Comparison of ENCODE assay signal across 13 mouse cellular contexts in genomic region chr2:171812701-171813100, GRCm38 (mm10).
"Had no signal": no experiment of that assay in that cellular context is flagged by ENCODE, and none has a peak within 500 bp of the region (broad histone marks: within the 10 kb centered on the region; RNA-seq: fewer than 3 reads in every experiment).

No protein-coding gene starts in this region.

- H3K4me3 ChIP-seq: limb, embryonic 10.5 days; liver, embryonic 15.5 days; neural tube, embryonic 12.5 days had no signal

- H3K4me1 ChIP-seq: liver, embryonic 15.5 days had no signal

- H3K36me3 ChIP-seq: limb, embryonic 10.5 days; liver, embryonic 15.5 days; neural tube, embryonic 12.5 days had no signal

- H3K27ac ChIP-seq: limb, embryonic 10.5 days; liver, embryonic 15.5 days; neural tube, embryonic 12.5 days had no signal

- ATAC-seq: lung, postnatal 0 days had no signal

- DNase-seq: kidney, postnatal 25 days; lung, adult 2 months; lung, postnatal 36 days; midbrain, embryonic 14.5 days; right cerebral cortex, postnatal 4 days; spleen, adult 18-20 months; thymus, adult 18-20 months; thymus, postnatal 14 days had no signal

- H3K9me3 ChIP-seq: limb, embryonic 10.5 days; liver, embryonic 15.5 days; neural tube, embryonic 12.5 days had no signal

- H3K4me2 ChIP-seq: liver, embryonic 11.5 days; liver, embryonic 15.5 days; neural tube, embryonic 12.5 days had no signal

- H3K9ac ChIP-seq: liver, embryonic 15.5 days; neural tube, embryonic 12.5 days had no signal

- H3K27me3 ChIP-seq: liver, embryonic 15.5 days; neural tube, embryonic 12.5 days had no signal
